Mouse (Mus musculus) limb, embryonic 10.5 days (tissue): ENCODE measurements around the gene Mtmr12. TPM values are rescaled to one million over a fixed set of nuclear protein-coding genes. Genes with fewer than 3 reads are reported as not detected.

Source experiments
- DNase-seq: peaks from one replicate; pipeline ENCODE4 v3.0.0-alpha.2; 2017; ENCODE audit warnings: low spot score
- H3K27ac ChIP-seq: fragments of 300-500 bp; sonication (generic); 2 replicates; pipeline ENCODE4 v1.5.1; 2016; ENCODE audit warnings: mild to moderate bottlenecking
- H3K27me3 ChIP-seq: fragments of 300-500 bp; sonication (generic); 2 replicates; pipeline ENCODE4 v1.6.1; 2016; ENCODE audit warnings: low read depth, mild to moderate bottlenecking; ENCODE audit not compliant: poor library complexity, severe bottlenecking
- H3K36me3 ChIP-seq: fragments of 300-500 bp; sonication (generic); 2 replicates; pipeline ENCODE4 v1.6.1; 2016; ENCODE audit warnings: mild to moderate bottlenecking, moderate library complexity
- H3K4me1 ChIP-seq: fragments of 300-500 bp; sonication (generic); 2 replicates; pipeline ENCODE4 v1.6.1; 2016
- H3K4me3 ChIP-seq: fragments of 300-500 bp; sonication (generic); 2 replicates; pipeline ENCODE4 v1.5.1; 2016; ENCODE audit warnings: mild to moderate bottlenecking, moderate library complexity
- H3K9me3 ChIP-seq: fragments of 300-500 bp; sonication (generic); replicated peaks from 2 replicates; pipeline ENCODE4 v1.6.1; 2016; ENCODE audit warnings: mild to moderate bottlenecking
- WGBS: fragments of 180-500 bp; shearing (Covaris S2); methylation state at CpG from one replicate; pipeline ENCODE4 v1.1.7; 2016; 5-methylcytosine and 5-hydroxymethylcytosine counted together
- polyA plus RNA-seq: library from polyadenylated mRNA; unstranded; fragments of >200 nt; fragmentation: Nextera tagmentation; extraction: Ambion mirVana; gene quantifications from 2 replicates; pipeline ENCODE4 v1.2.1, GENCODE M21; 2016

Gene Mtmr12
- polyA plus RNA-seq, 1 experiment from 2014 or later, result 22.3 TPM

DNA sequence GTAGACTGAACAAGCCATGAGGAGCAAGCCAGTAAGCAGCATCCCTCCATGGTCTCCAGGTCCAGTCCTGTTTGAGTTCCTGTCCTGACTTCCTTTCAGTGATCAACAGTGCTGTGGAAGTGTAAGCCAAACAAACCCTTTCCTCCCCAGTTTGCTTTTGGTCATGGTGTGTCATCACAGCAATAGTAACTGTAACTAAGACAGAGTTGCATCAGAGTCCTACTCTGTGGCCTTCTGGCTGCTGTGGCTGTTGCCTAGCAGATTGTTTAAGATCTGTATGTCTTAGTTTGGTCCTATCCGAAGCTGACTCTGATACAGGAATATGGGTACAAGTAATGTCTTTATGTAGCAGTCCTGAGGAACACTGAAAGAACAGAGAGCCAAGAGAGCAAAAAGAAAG is 75.0 kb downstream of the Mtmr12 start:
- Histone ChIP-seq H3K9me3 (no peaks in the 10 kb centered on the region), H3K4me3 (no peak overlapping the region), H3K4me1 (no peaks in the 10 kb centered on the region), H3K27ac (no peak overlapping the region), H3K36me3 (no peaks in the 10 kb centered on the region), H3K27me3 (no peaks in the 10 kb centered on the region)
- DNase-seq, result no peak
- WGBS, result 92% methylated on average over 1 of the region's 1 CpGs

DNA sequence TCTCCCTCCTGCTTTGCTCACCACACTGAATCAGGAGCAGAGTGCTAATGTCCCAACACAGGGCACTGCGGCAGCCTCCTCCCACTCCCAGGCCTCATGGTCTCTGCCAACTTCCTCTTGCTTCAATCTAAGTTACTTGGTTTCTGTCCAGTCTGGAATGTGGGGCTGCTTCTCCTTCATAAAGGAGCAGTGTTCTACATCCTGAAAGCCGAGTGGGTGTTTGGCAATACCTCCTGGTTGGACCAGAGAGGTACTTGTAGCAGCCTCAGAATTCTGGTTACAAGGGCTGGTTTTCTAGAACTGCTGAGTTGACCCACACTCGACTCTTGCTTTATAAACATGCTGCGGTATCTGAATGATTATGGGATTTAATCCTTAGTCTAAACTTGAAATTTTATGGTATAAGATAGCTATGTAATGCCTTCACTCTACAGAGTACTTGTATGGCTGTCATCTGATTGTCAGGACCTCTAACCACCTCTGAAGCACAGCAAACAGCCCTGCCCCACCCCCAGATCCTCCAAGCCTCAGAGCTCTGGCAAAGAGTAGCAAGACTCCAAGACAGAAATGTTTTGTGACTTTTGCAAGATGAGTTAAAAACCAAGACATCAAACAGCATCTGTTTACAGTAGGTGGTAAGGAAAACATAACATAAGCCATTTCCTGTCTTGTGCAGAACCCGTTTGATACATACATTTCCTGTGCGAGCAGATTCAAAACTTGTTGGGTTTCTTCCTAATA is 80.1 kb downstream of the Mtmr12 start:
- 85% methylated on average over 6 of the region's 6 CpGs for WGBS
- H3K4me1 ChIP-seq, result no peaks in the 10 kb centered on the region
- no peaks in the 10 kb centered on the region for H3K9me3 ChIP-seq
- H3K27me3 ChIP-seq, result no peaks in the 10 kb centered on the region
- DNase-seq, result no peak
- no peaks in the 10 kb centered on the region for H3K36me3 ChIP-seq
- no peak overlapping the region for H3K4me3 ChIP-seq
- no peak overlapping the region for H3K27ac ChIP-seq

DNA sequence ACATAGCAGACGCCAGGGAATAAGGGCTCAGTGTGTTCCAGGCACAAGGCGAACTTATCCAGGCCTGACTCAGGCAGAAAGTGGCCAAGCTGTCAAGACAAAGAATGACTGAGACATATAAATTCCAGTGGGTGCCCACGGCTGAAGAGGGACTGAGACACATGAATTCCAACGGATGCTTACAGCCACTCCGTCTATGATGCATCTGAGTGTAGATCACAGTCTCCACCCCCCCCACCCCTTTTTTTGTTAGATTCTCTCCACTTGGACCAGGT is 80.6 kb downstream of the Mtmr12 start:
- Histone ChIP-seq H3K36me3 (no peaks in the 10 kb centered on the region), H3K4me1 (no peaks in the 10 kb centered on the region), H3K27ac (no peak overlapping the region), H3K27me3 (no peaks in the 10 kb centered on the region), H3K9me3 (no peaks in the 10 kb centered on the region), H3K4me3 (no peak overlapping the region)
- DNase-seq, result no peak
- WGBS, result 90% methylated on average over 5 of the region's 5 CpGs

DNA sequence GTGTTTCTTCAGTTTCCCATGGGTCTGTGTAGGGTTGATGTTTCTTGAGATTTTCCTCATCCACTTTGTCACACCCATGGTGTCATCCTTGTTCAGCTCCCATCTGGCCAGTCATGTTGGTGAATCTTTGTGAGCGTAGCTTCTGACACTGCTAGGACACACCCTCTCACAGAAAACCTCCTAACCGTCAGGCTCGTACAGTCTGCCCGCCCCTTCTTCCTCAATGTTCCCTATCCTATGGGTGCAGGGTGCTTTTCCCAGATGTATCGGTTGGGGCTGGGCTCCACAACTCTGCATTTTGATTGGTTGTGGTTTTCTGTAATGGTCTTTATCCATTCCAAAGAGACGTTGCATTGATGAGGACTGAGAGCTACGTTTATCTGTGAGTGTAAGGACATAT is 85.5 kb downstream of the Mtmr12 start:
- Histone ChIP-seq H3K9me3 (no peaks in the 10 kb centered on the region), H3K4me1 (no peaks in the 10 kb centered on the region), H3K4me3 (no peak overlapping the region), H3K27me3 (no peaks in the 10 kb centered on the region), H3K36me3 (no peaks in the 10 kb centered on the region), H3K27ac (no peak overlapping the region)
- WGBS, result 80% methylated on average over 7 of the region's 7 CpGs
- DNase-seq, result no peak

DNA sequence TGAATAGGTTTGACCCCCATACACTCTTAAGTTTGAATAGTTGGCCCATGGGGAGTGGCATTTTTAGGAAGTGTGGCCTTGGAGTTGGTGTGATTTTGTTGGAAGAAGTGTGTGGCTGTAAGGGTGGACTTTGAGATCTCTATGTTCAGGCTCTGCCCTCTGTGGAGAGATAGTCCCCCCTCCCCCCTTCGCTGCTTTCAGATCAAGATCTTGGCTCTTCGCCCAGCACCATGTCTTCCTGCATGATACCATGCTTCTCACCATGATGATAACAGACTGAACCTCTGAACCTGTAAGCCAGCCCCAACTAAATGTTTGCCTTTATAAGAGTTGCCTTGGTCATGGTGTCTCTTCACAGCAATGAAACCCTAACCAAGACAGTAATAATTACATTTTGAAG is 86.9 kb downstream of the Mtmr12 start:
- Histone ChIP-seq H3K27me3 (no peaks in the 10 kb centered on the region), H3K27ac (no peak overlapping the region), H3K9me3 (no peaks in the 10 kb centered on the region), H3K4me3 (no peak overlapping the region), H3K4me1 (no peaks in the 10 kb centered on the region), H3K36me3 (no peaks in the 10 kb centered on the region)
- 91% methylated on average over 2 of the region's 2 CpGs for WGBS
- DNase-seq, result no peak

DNA sequence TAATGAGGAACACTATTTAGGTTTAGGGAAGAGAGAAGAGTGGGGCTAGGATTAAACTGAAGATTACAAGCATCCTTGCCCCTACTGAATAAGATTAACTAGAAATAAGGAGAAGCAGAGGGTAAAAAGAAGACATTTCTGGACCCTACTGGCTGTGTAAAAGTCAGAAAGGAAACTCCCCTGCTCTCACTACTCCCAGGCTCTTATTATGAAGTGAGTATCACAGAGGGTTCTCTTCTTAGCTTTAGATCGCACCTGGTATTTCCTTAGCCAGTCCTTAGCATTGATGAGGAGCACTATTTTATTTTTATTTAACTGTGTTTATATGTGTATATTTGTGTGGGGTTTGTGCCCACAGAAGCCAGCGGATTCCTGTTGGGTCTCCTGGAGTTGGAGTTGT is 91.4 kb downstream of the Mtmr12 start:
- H3K36me3 ChIP-seq, result no peaks in the 10 kb centered on the region
- no peaks in the 10 kb centered on the region for H3K27me3 ChIP-seq
- no peak overlapping the region for H3K4me3 ChIP-seq
- WGBS, result 71% methylated on average over 2 of the region's 2 CpGs
- no peaks in the 10 kb centered on the region for H3K4me1 ChIP-seq
- H3K27ac ChIP-seq, result no peak overlapping the region
- no peak for DNase-seq
- no peaks in the 10 kb centered on the region for H3K9me3 ChIP-seq

DNA sequence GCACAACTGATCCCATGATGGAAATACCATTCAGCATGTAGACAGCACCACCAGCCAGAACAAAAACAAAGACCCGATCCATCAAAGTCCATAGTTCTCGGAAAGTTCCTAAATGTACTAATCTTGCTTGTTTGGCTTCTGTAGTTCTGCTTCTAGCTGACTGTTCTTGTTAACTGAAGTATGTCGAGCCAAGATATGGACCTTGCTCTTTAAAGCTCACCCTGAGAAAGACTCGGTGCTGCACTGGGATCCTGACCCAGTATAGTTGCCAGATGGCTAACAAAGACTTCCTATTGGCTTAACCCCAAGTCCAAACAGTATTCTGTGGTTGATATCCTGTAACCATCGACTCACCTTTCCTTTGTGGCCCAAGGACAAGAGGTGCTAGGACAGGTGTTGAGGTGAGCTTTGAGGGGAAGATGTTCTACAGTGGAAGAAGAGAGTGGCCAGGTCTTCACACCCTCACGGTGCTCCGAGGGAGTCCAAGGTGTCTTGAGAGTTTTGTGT is 93.5 kb downstream of the Mtmr12 start:
- Histone ChIP-seq H3K27ac (no peak overlapping the region), H3K27me3 (no peaks in the 10 kb centered on the region), H3K4me3 (no peak overlapping the region), H3K4me1 (no peaks in the 10 kb centered on the region), H3K9me3 (no peaks in the 10 kb centered on the region), H3K36me3 (no peaks in the 10 kb centered on the region)
- 88% methylated on average over 7 of the region's 7 CpGs for WGBS
- no peak for DNase-seq

DNA sequence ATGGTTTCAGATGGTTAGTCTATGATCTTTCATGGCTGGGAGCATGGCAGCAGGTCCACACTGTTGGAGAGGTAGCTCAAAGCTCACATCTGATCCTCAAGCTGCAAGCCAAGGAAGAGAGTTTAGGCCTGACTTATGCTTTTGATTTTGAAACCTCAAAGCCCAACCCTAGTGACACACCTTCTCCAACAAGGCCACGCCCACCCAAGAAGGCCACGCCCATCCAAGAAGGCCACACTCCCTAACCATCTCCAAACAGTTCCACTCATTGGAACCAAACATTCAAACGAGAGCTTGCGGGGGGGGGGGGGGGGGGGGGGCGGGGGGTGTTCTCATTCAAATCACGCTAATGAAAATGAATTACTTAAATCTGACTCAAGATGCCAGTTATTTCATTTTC is 96.9 kb downstream of the Mtmr12 start:
- H3K4me3 ChIP-seq, result no peak overlapping the region
- WGBS, result 73% methylated on average over 5 of the region's 6 CpGs
- no peaks in the 10 kb centered on the region for H3K9me3 ChIP-seq
- H3K4me1 ChIP-seq, result no peaks in the 10 kb centered on the region
- no peak overlapping the region for H3K27ac ChIP-seq
- no peak for DNase-seq
- H3K27me3 ChIP-seq, result no peaks in the 10 kb centered on the region
- no peaks in the 10 kb centered on the region for H3K36me3 ChIP-seq

DNA sequence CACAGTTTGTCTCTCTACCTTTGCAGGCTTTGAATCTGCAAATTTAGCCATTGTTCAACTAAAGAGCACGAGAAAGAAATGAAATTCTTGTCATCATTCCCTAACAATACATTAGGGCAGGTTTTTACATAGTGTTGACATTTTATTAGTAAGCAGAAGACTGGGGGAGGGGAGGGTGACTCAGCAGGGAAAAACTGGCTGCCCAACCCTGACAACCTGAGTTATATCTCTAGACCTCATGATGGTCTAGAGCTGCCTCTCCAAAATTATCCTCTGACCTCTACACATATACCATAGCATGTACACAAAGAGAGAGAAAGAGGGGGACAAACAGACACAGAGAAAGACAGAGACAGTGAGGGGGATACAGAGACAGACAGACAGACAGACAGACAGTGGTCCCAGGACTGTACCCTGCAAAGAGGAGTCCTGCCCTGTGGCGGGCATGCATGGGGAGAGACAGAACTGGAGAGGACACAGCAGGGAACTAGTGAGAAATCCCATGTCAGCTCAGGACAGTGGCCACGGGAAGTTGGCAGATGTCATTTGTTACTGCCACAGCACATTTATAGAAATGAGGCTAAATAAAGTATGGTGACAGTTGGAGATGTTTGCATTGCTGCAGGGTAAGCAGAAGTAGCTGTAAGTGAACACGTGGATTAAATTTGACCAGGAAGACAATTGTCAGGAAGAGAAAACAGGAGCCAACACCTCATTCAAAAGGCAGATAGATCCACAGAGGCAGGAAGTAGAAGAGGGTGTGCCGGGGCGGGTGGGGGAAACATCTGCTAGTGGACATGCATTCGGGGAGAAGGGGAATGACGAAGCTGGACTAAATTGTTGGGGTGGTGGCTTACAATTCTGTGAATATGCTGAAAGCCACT is 101.6 kb downstream of the Mtmr12 start:
- 68% methylated on average over 8 of the region's 8 CpGs for WGBS
- no peak overlapping the region for H3K27ac ChIP-seq
- H3K27me3 ChIP-seq, result no peaks in the 10 kb centered on the region
- DNase-seq, result no peak
- no peaks in the 10 kb centered on the region for H3K36me3 ChIP-seq
- no peak overlapping the region for H3K4me3 ChIP-seq
- H3K9me3 ChIP-seq, result no peaks in the 10 kb centered on the region
- 0 out of 2 replicates have a peak, but pooled peaks cover 3% of the 10 kb centered on the region for H3K4me1 ChIP-seq

DNA sequence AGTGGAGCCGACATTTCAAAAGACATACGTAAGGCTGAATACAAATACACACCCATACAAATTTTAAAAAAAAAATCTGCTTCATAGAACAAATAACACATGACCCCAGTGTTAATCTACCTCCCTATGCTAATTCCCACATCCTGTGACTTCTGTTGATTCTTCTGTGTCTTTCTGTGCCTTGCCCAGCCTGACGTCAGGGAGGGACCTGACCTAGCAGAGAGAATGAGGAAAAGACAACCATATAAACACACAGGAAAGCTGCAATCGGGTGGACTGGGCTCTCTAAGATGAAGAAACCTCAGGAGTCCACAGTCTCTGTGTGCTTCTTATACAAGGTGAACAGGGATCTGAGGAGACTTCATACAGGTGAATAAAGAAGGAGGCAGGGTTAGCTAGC is 102.3 kb downstream of the Mtmr12 start:
- Histone ChIP-seq H3K4me1 (0 out of 2 replicates have a peak, but pooled peaks cover 3% of the 10 kb centered on the region), H3K27me3 (no peaks in the 10 kb centered on the region), H3K9me3 (no peaks in the 10 kb centered on the region), H3K4me3 (no peak overlapping the region), H3K36me3 (no peaks in the 10 kb centered on the region), H3K27ac (no peak overlapping the region)
- 81% methylated on average over 4 of the region's 4 CpGs for WGBS
- no peak for DNase-seq

DNA sequence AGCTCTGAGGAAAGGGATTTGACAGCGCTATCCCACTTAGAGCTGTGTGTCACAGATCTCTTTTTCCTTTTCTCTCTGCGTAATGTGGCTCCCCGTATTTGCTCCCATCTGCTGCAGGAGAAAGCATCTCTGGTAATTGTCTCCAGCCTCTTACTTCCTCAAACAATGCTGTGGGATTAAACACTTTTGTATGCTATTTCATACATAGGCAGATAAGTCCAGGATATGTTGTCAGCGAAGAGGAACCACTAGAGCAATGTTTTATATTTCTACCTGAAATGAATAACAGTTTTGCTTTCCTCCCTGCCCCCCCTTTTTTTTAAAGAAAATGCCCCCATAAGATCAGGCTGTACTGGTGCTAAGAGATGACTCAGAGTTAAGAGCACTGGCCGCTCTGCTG is 103.7 kb downstream of the Mtmr12 start:
- Histone ChIP-seq H3K36me3 (no peaks in the 10 kb centered on the region), H3K27me3 (no peaks in the 10 kb centered on the region), H3K9me3 (no peaks in the 10 kb centered on the region), H3K4me1 (0 out of 2 replicates have a peak, but pooled peaks cover 3% of the 10 kb centered on the region), H3K4me3 (no peak overlapping the region), H3K27ac (no peak overlapping the region)
- WGBS, result 88% methylated on average over 5 of the region's 5 CpGs
- no peak for DNase-seq

DNA sequence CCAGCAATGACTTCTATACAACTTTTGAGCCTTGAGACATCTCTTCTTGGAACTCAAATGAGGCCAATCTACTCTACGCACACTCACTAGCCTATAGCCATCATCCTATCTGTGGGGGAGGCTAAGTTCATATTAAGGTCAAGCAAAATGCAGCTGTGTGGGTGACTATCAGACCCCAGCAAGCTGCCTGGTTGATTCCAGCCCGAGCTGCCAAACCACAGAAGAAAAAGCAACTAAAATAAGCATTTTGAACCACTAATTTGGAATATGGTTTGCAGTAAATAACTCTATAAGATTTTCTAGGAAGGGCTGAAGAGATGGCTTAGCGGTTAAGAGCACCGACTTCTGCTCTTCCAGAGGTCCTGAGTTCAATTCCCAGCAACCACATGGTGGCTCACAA is 105.8 kb downstream of the Mtmr12 start:
- DNase-seq, result no peak
- Histone ChIP-seq H3K9me3 (no peaks in the 10 kb centered on the region), H3K36me3 (no peaks in the 10 kb centered on the region), H3K27ac (no peak overlapping the region), H3K4me3 (no peak overlapping the region), H3K4me1 (0 out of 2 replicates have a peak, but pooled peaks cover 3% of the 10 kb centered on the region), H3K27me3 (no peaks in the 10 kb centered on the region)
- WGBS, result 91% methylated on average over 4 of the region's 4 CpGs

DNA sequence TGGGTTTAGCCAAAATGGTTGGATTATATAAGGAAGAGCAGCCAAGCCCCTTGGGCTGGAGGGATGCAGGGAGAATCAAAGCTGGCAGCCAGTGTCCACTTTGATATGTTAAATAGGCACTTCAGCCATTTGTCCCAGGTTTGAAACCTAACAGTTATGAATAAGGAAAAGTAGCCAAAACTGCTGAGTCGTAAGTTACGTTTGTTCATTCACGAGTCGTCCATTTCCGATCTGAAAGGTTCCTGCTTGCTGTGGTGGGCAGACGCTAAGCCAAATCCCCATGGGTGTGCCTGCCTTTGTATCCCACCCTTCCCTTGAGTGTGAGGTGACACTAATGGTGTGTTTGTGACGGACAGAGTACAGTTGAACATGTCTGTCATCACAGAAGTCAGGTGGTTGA is 106.6 kb downstream of the Mtmr12 start:
- WGBS, result 90% methylated on average over 7 of the region's 7 CpGs
- Histone ChIP-seq H3K4me3 (no peak overlapping the region), H3K4me1 (0 out of 2 replicates have a peak, but pooled peaks cover 3% of the 10 kb centered on the region), H3K27ac (no peak overlapping the region), H3K9me3 (no peaks in the 10 kb centered on the region), H3K27me3 (no peaks in the 10 kb centered on the region), H3K36me3 (no peaks in the 10 kb centered on the region)
- DNase-seq, result no peak
